ENCODE assay signal across 32 mouse cellular contexts in the genomic region with DNA sequence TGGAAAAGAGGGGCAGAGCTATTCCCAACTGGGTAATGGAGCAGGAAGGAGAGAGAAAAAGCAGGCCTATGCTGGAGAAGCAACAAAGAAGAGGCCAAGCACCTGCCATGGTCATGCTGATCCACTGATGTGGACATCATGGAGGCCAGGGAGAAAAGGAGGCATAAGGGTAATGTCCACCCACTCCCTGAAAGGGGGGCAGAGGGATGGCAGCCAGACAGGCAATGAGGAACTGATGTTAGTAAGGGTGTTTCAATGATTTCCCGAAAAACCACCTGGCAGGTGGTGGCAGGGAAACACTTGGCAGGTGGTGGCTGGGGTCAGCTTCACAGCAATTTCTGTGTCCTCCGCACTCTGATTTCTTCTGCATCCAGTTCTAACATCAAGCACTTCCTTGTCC. TPM values are rescaled to one million over a fixed set of nuclear protein-coding genes. Genes with fewer than 3 reads are reported as not detected.
"Had no signal": no experiment of that assay in that cellular context is flagged by ENCODE, and none has a peak within 500 bp of the region (broad histone marks: within the 10 kb centered on the region; RNA-seq: fewer than 3 reads in every experiment).

No protein-coding gene starts in this region.

- H3K27me3 ChIP-seq: embryonic facial prominence, embryonic 12.5 days; embryonic facial prominence, embryonic 13.5 days; embryonic facial prominence, embryonic 15.5 days; forebrain, embryonic 12.5 days; forebrain, embryonic 15.5 days; heart, embryonic 12.5 days had no signal

- H3K9me3 ChIP-seq: embryonic facial prominence, embryonic 10.5 days; embryonic facial prominence, embryonic 12.5 days; embryonic facial prominence, embryonic 13.5 days; embryonic facial prominence, embryonic 15.5 days; forebrain, embryonic 10.5 days; forebrain, embryonic 12.5 days; forebrain, embryonic 15.5 days; heart, embryonic 10.5 days; heart, embryonic 12.5 days had no signal

- H3K9ac ChIP-seq: embryonic facial prominence, embryonic 12.5 days; embryonic facial prominence, embryonic 13.5 days; embryonic facial prominence, embryonic 15.5 days; forebrain, embryonic 12.5 days; forebrain, embryonic 15.5 days; forebrain, postnatal 0 days; heart, embryonic 12.5 days had no signal

- DNase-seq: cerebellum, adult 9-10 months; cerebellum, adult 9-11 months; cerebellum, postnatal 10 days; cerebellum, postnatal 14 days; cerebellum, postnatal 25 days; cerebellum, postnatal 36 days; embryo, embryonic 11 days; forebrain, postnatal 0 days; gastrocnemius, adult 2 months; gastrocnemius, postnatal 10 days; gastrocnemius, postnatal 14 days; gastrocnemius, postnatal 25 days; gastrocnemius, postnatal 36 days; heart, adult 18-20 months; heart, adult 2 months had no signal

- H3K36me3 ChIP-seq: embryonic facial prominence, embryonic 10.5 days; embryonic facial prominence, embryonic 12.5 days; embryonic facial prominence, embryonic 13.5 days; embryonic facial prominence, embryonic 15.5 days; forebrain, embryonic 10.5 days; forebrain, embryonic 12.5 days; forebrain, embryonic 15.5 days; heart, embryonic 10.5 days; heart, embryonic 12.5 days had no signal

- H3K27ac ChIP-seq: embryonic facial prominence, embryonic 10.5 days; embryonic facial prominence, embryonic 12.5 days; embryonic facial prominence, embryonic 13.5 days; embryonic facial prominence, embryonic 15.5 days; forebrain, embryonic 10.5 days; forebrain, embryonic 12.5 days; forebrain, embryonic 15.5 days; gastrocnemius, adult 2 months; heart, adult 2 months; heart, embryonic 10.5 days had no signal

- H3K4me3 ChIP-seq: embryonic facial prominence, embryonic 10.5 days; embryonic facial prominence, embryonic 12.5 days; embryonic facial prominence, embryonic 13.5 days; embryonic facial prominence, embryonic 15.5 days; erythroblast, embryonic 14.5 days; forebrain, embryonic 10.5 days; forebrain, embryonic 12.5 days; forebrain, embryonic 15.5 days; gastrocnemius, adult 2 months; heart, adult 2 months; heart, embryonic 10.5 days; heart, embryonic 12.5 days had no signal

- ATAC-seq: forebrain, embryonic 14.5 days; forebrain, embryonic 15.5 days; forebrain, embryonic 16.5 days; forebrain, postnatal 0 days had no signal

- H3K4me2 ChIP-seq: embryonic facial prominence, embryonic 12.5 days; embryonic facial prominence, embryonic 13.5 days; embryonic facial prominence, embryonic 15.5 days; forebrain, embryonic 12.5 days; forebrain, embryonic 15.5 days; heart, embryonic 11.5 days; heart, embryonic 12.5 days had no signal

RNA-seq across cellular contexts. Expression of gene Cdcp1, which starts 24.9 kb away (rescaled TPM):
- total RNA-seq: gastrocnemius, adult 18-20 months; gastrocnemius, adult 2 months; gastrocnemius, adult 8-10 months; gastrocnemius, postnatal 10 days; gastrocnemius, postnatal 14 days; gastrocnemius, postnatal 25 days; gastrocnemius, postnatal 4 days; granulocyte monocyte progenitor cell, adult 5-6 weeks had no signal
- polyA plus RNA-seq: erythroblast, embryonic 14.5 days had no signal
